Mouse (Mus musculus): ENCODE measurements around the gene Plvap.

GRCm38 (mm10) chr8:71558958-71559690 is 47.6 kb upstream of the Plvap start:
- TF ChIP-seq GATA1 (IDR thresholded peaks at IDR 0.05; ENCODE audit: low read length) (no peak), TAL1 (IDR thresholded peaks at IDR 0.05; ENCODE audit: low read length) (no peak)

Data from erythroblast, embryonic 14.5 days (primary cell).